Mouse (Mus musculus): Measurements from ENCODE around the gene Gm20388.

DNA sequence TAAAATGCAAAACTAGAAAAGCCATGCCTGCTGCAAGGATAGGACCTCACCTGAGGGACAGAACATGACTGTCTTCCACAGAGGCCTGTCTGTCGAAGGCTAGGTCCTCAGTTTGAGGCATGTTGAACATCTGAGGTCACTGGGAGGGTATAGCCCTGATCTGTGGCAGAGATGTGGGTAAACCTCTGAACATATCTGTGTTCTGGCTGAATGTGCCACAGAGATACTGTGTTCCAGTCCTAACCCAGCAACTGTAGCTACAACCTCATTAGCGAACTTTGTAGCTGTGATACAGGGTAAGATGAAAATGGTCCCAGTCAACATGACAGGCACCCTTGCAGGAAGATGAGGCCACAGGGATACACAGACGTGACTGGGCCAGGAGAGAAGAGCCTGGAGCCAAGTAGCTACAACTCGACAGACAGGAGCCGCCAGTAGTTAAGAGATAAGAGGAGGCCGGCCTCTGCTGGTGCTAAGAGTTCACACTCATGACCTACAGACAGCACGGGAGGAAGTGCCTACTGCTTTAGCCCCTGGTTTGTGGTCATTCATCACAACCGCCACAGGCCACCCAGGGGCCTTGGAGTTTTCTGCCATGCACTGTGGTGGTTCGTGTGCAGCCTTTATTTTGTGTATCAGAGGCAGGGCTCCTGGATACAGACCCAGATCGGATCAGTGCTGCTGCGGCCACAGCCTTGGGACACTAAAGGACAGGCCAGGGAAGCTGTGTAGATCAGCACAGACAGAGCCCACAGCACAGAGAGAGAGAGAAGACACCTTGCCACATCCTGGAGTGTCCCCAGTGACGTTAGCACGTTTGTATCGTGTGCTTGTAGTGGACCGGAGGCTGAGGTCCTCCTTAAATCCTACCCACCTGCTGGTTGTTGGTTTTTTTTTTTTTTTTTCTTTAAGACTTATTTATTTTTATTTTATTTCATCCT, 2439.0 kb downstream of the Gm20388 start:
- TF ChIP-seq CTCF (IDR thresholded peaks at IDR 0.05; ENCODE audit: low read depth) = no peak
- TF ChIP-seq EP300 (optimal IDR thresholded peaks at IDR 0.05) = no peak
